Mouse (Mus musculus): ENCODE measurements around the gene Ttc7. TPM values are rescaled to one million over a fixed set of nuclear protein-coding genes. Genes with fewer than 3 reads are reported as not detected.

The Ttc7 gene
- polyA plus RNA-seq, 1 experiment from 2014 or later = 5.3 TPM

- Histone ChIP-seq H3K4me3 (no peak overlapping the region), H3K36me3 (no peaks in the 10 kb centered on the region), H3K27me3 (no peaks in the 10 kb centered on the region), H3K9me3 (no peaks in the 10 kb centered on the region), H3K4me1 (replicated peaks) (peaks cover 7% of the 10 kb centered on the region), H3K27ac (replicated peaks) (no peak overlapping the region), H3K4me2 (no peak overlapping the region), H3K9ac (no peak overlapping the region)
- 61% methylated on average over 6 of the region's 6 CpGs for WGBS
- no peak for ATAC-seq (ENCODE audit: low FRiP score, low read depth)
These were observed 13.2 kb upstream of the Ttc7 start for GRCm38 (mm10) chr17:87269454-87269853.

GRCm38 (mm10) chr17:87275363-87276341 is 7.0 kb upstream of the Ttc7 start:
- ATAC-seq (ENCODE audit: low FRiP score, low read depth) = no peak
- no peak overlapping the region for H3K4me3 ChIP-seq
- no peaks in the 10 kb centered on the region for H3K36me3 ChIP-seq
- H3K4me2 ChIP-seq = no peak overlapping the region
- no peaks in the 10 kb centered on the region for H3K27me3 ChIP-seq
- no peaks in the 10 kb centered on the region for H3K4me1 ChIP-seq (replicated peaks)
- no peak overlapping the region for H3K27ac ChIP-seq (replicated peaks)
- 65% methylated on average over 15 of the region's 15 CpGs for WGBS
- no peaks in the 10 kb centered on the region for H3K9me3 ChIP-seq
- H3K9ac ChIP-seq = no peak overlapping the region

GRCm38 (mm10) chr17:87282007-87282705 is 530 bp upstream of the Ttc7 start:
- H3K36me3 ChIP-seq = no peaks in the 10 kb centered on the region
- peak overlapping the region; percentile 77 for H3K4me3 ChIP-seq
- ATAC-seq (ENCODE audit: low FRiP score, low read depth) = peak; percentile 82
- H3K9ac ChIP-seq = peak overlapping the region; percentile 73
- WGBS = under 1% methylated on average over 43 of the region's 44 CpGs
- no peaks in the 10 kb centered on the region for H3K9me3 ChIP-seq
- peak overlapping the region; percentile 80 for H3K27ac ChIP-seq (replicated peaks)
- H3K4me1 ChIP-seq (replicated peaks) = peaks cover 31% of the 10 kb centered on the region
- H3K27me3 ChIP-seq = peaks cover 19% of the 10 kb centered on the region
- H3K4me2 ChIP-seq = peak overlapping the region; percentile 99

GRCm38 (mm10) chr17:87283055-87283754 is 519 bp downstream of the Ttc7 start:
- ATAC-seq (ENCODE audit: low FRiP score, low read depth) = peak; percentile 70
- Histone ChIP-seq H3K4me2 (peak overlapping the region; percentile 99), H3K9ac (peak overlapping the region; percentile 73), H3K36me3 (no peaks in the 10 kb centered on the region), H3K4me3 (peak overlapping the region; percentile 77), H3K27ac (replicated peaks) (peak overlapping the region; percentile 80), H3K27me3 (peaks cover 19% of the 10 kb centered on the region), H3K9me3 (no peaks in the 10 kb centered on the region), H3K4me1 (replicated peaks) (peaks cover 31% of the 10 kb centered on the region)
- under 1% methylated on average over 56 of the region's 56 CpGs for WGBS

- Histone ChIP-seq H3K4me3 (peak overlapping the region; percentile 77), H3K36me3 (no peaks in the 10 kb centered on the region), H3K4me1 (replicated peaks) (peaks cover 31% of the 10 kb centered on the region), H3K9ac (peak overlapping the region; percentile 73), H3K27me3 (peaks cover 19% of the 10 kb centered on the region), H3K9me3 (no peaks in the 10 kb centered on the region), H3K4me2 (peak overlapping the region; percentile 99), H3K27ac (replicated peaks) (no peak overlapping the region)
- no peak for ATAC-seq (ENCODE audit: low FRiP score, low read depth)
- WGBS = 6% methylated on average over 21 of the region's 21 CpGs
These were observed 1.2 kb downstream of the Ttc7 start for GRCm38 (mm10) chr17:87283755-87284481.

- peaks cover 19% of the 10 kb centered on the region for H3K27me3 ChIP-seq
- no peaks in the 10 kb centered on the region for H3K36me3 ChIP-seq
- 63% methylated on average over 7 of the region's 7 CpGs for WGBS
- H3K9ac ChIP-seq = peak overlapping the region; percentile 73; the same call in 1 of the 2 replicates
- H3K27ac ChIP-seq (replicated peaks) = no peak overlapping the region
- H3K4me2 ChIP-seq = peak overlapping the region; percentile 99
- ATAC-seq (ENCODE audit: low FRiP score, low read depth) = no peak
- H3K9me3 ChIP-seq = no peaks in the 10 kb centered on the region
- peak overlapping the region; percentile 77 for H3K4me3 ChIP-seq
- H3K4me1 ChIP-seq (replicated peaks) = peaks cover 31% of the 10 kb centered on the region
These were observed 1.9 kb downstream of the Ttc7 start for GRCm38 (mm10) chr17:87284482-87285040.

- Histone ChIP-seq H3K27ac (replicated peaks) (no peak overlapping the region), H3K4me1 (replicated peaks) (peaks cover 31% of the 10 kb centered on the region), H3K4me2 (no peak overlapping the region), H3K27me3 (peaks cover 19% of the 10 kb centered on the region), H3K36me3 (no peaks in the 10 kb centered on the region), H3K9me3 (no peaks in the 10 kb centered on the region), H3K9ac (no peak overlapping the region), H3K4me3 (no peak overlapping the region)
- ATAC-seq (ENCODE audit: low FRiP score, low read depth) = no peak
- 80% methylated on average over 23 of the region's 23 CpGs for WGBS
These were observed 3.2 kb downstream of the Ttc7 start for GRCm38 (mm10) chr17:87285731-87286465.

GRCm38 (mm10) chr17:87286481-87287143 is 3.9 kb downstream of the Ttc7 start:
- no peaks in the 10 kb centered on the region for H3K36me3 ChIP-seq
- peaks cover 24% of the 10 kb centered on the region for H3K4me1 ChIP-seq (replicated peaks)
- no peak overlapping the region for H3K4me3 ChIP-seq
- H3K27ac ChIP-seq (replicated peaks) = no peak overlapping the region
- 70% methylated on average over 8 of the region's 8 CpGs for WGBS
- H3K4me2 ChIP-seq = no peak overlapping the region
- peaks cover 19% of the 10 kb centered on the region for H3K27me3 ChIP-seq
- H3K9ac ChIP-seq = no peak overlapping the region
- no peaks in the 10 kb centered on the region for H3K9me3 ChIP-seq
- ATAC-seq (ENCODE audit: low FRiP score, low read depth) = no peak

- H3K36me3 ChIP-seq = no peaks in the 10 kb centered on the region
- no peak for ATAC-seq (ENCODE audit: low FRiP score, low read depth)
- H3K4me2 ChIP-seq = no peak overlapping the region
- H3K4me3 ChIP-seq = no peak overlapping the region
- no peak overlapping the region for H3K27ac ChIP-seq (replicated peaks)
- H3K4me1 ChIP-seq (replicated peaks) = peaks cover 18% of the 10 kb centered on the region
- H3K9ac ChIP-seq = no peak overlapping the region
- H3K9me3 ChIP-seq = no peaks in the 10 kb centered on the region
- H3K27me3 ChIP-seq = peaks cover 19% of the 10 kb centered on the region
- 49% methylated on average over 8 of the region's 8 CpGs for WGBS
These were observed 4.6 kb downstream of the Ttc7 start for GRCm38 (mm10) chr17:87287197-87287777.

- no peak overlapping the region for H3K9ac ChIP-seq
- H3K9me3 ChIP-seq = no peaks in the 10 kb centered on the region
- 30% methylated on average over 12 of the region's 12 CpGs for WGBS
These were observed 5.4 kb downstream of the Ttc7 start for GRCm38 (mm10) chr17:87288131-87288530.

More at GRCm38 (mm10) chr17:87288131-87288530, 5.4 kb downstream of the Ttc7 start:
- peaks cover 19% of the 10 kb centered on the region for H3K27me3 ChIP-seq
- H3K27ac ChIP-seq (replicated peaks) = no peak overlapping the region
- no peak for ATAC-seq (ENCODE audit: low FRiP score, low read depth)
- peaks cover 15% of the 10 kb centered on the region for H3K4me1 ChIP-seq (replicated peaks)
- H3K36me3 ChIP-seq = no peaks in the 10 kb centered on the region
- H3K4me3 ChIP-seq = no peak overlapping the region
- no peak overlapping the region for H3K4me2 ChIP-seq
